Mouse (Mus musculus) embryonic fibroblast, embryonic 13.5 days (primary cell): ENCODE data around the gene Mmrn2. TPM values are rescaled to one million over a fixed set of nuclear protein-coding genes. Genes with fewer than 3 reads are reported as not detected.

Source experiments
- H3K27ac ChIP-seq: 2 replicates; pipeline ENCODE4 v1.5.1; 2012; ENCODE audit warnings: low read length, control low read depth, inconsistent platforms; ENCODE audit not compliant: insufficient read depth
- H3K4me1 ChIP-seq: 2 replicates; pipeline ENCODE4 v1.6.1; 2011; ENCODE audit warnings: low read length; ENCODE audit not compliant: control insufficient read depth, insufficient read depth
- H3K4me3 ChIP-seq: 2 replicates; pipeline ENCODE4 v1.5.1; 2011; ENCODE audit warnings: mild to moderate bottlenecking, control low read depth, low read length; ENCODE audit not compliant: insufficient read depth
- CTCF ChIP-seq: IDR thresholded peaks from 2 replicates; pipeline ENCODE4 v1.5.1; 2011; ENCODE audit warnings: mild to moderate bottlenecking, control low read depth, low read length, moderate library complexity, borderline replicate concordance; ENCODE audit not compliant: insufficient read depth
- POLR2A ChIP-seq: IDR thresholded peaks from 2 replicates; pipeline ENCODE4 v1.6.1; 2011; ENCODE audit warnings: low read depth, mild to moderate bottlenecking, control low read depth, low read length, moderate library complexity
- polyA plus RNA-seq: library from polyadenylated mRNA; stranded (reverse); fragments of >200 nt; gene quantifications from 2 replicates; pipeline ENCODE4 v1.2.4, GENCODE M21; 2011; ENCODE audit warnings: low read depth; ENCODE audit not compliant: missing spikeins, insufficient read length

Mmrn2 gene
- polyA plus RNA-seq, 1 experiment: not detected

- H3K4me3 ChIP-seq: no peak overlapping the region
- H3K4me1 ChIP-seq: no peaks in the 10 kb centered on the region
- TF ChIP-seq CTCF (no peak), POLR2A (no peak)
- no peak overlapping the region for H3K27ac ChIP-seq
Observed at GRCm38 (mm10) chr14:34429069-34429468, 53.8 kb downstream of the Mmrn2 start.

- Histone ChIP-seq H3K27ac (no peak overlapping the region), H3K4me3 (no peak overlapping the region), H3K4me1 (no peaks in the 10 kb centered on the region)
- TF ChIP-seq CTCF (no peak), POLR2A (no peak)
Observed at GRCm38 (mm10) chr14:34440526-34441066, 65.3 kb downstream of the Mmrn2 start.

GRCm38 (mm10) chr14:34442531-34442930 lies 67.3 kb downstream of the Mmrn2 start:
- no peaks in the 10 kb centered on the region for H3K4me1 ChIP-seq
- TF ChIP-seq POLR2A (no peak), CTCF (no peak)
- no peak overlapping the region for H3K27ac ChIP-seq
- no peak overlapping the region for H3K4me3 ChIP-seq

GRCm38 (mm10) chr14:34444368-34444767 lies 69.1 kb downstream of the Mmrn2 start:
- H3K27ac ChIP-seq: peak overlapping the region; percentile 74; the same call in 1 of the 2 replicates
- TF ChIP-seq POLR2A: no peak
- peaks cover under 1% of the 10 kb centered on the region for H3K4me1 ChIP-seq
- no peak overlapping the region for H3K4me3 ChIP-seq

- no peak overlapping the region for H3K4me3 ChIP-seq
- peak overlapping the region; percentile 74 for H3K27ac ChIP-seq
- H3K4me1 ChIP-seq: peaks cover 5% of the 10 kb centered on the region
- TF ChIP-seq POLR2A (no peak), CTCF (no peak)
Observed at GRCm38 (mm10) chr14:34444924-34445323, 69.7 kb downstream of the Mmrn2 start.

GRCm38 (mm10) chr14:34445348-34445747 lies 70.1 kb downstream of the Mmrn2 start:
- Histone ChIP-seq H3K27ac (peak overlapping the region; percentile 74; the same call in 1 of the 2 replicates), H3K4me3 (no peak overlapping the region), H3K4me1 (peaks cover 5% of the 10 kb centered on the region)
- TF ChIP-seq POLR2A: no peak
- no peak for TF ChIP-seq CTCF

GRCm38 (mm10) chr14:34446624-34447023 lies 71.4 kb downstream of the Mmrn2 start:
- no peak overlapping the region for H3K4me3 ChIP-seq
- no peak for TF ChIP-seq POLR2A
- TF ChIP-seq CTCF: no peak
- peaks cover 5% of the 10 kb centered on the region for H3K4me1 ChIP-seq
- H3K27ac ChIP-seq: no peak overlapping the region

- Histone ChIP-seq H3K4me1 (peaks cover 5% of the 10 kb centered on the region), H3K27ac (peak overlapping the region; percentile 81), H3K4me3 (no peak overlapping the region)
- TF ChIP-seq CTCF (no peak), POLR2A (no peak)
Observed at GRCm38 (mm10) chr14:34447659-34448058, 72.4 kb downstream of the Mmrn2 start.

GRCm38 (mm10) chr14:34448398-34448797 lies 73.1 kb downstream of the Mmrn2 start:
- Histone ChIP-seq H3K4me3 (no peak overlapping the region), H3K4me1 (peaks cover 5% of the 10 kb centered on the region), H3K27ac (peak overlapping the region; percentile 72)
- TF ChIP-seq CTCF (no peak), POLR2A (no peak)

- peaks cover 5% of the 10 kb centered on the region for H3K4me1 ChIP-seq
- peak overlapping the region; percentile 90; the same call in 1 of the 2 replicates for H3K27ac ChIP-seq
- H3K4me3 ChIP-seq: no peak overlapping the region
- TF ChIP-seq POLR2A (no peak), CTCF (no peak)
Observed at GRCm38 (mm10) chr14:34449807-34450206, 74.5 kb downstream of the Mmrn2 start.
